Mouse (Mus musculus) heart, embryonic 13.5 days (tissue): Measurements from ENCODE around the gene Orm3. TPM values are rescaled to one million over a fixed set of nuclear protein-coding genes. Genes with fewer than 3 reads are reported as not detected.

Source experiments
- ATAC-seq: fragments of 200-750 bp; cut with Nextera tagmentation; 2 replicates; pipeline ENCODE4 v1.8.0; 2017; ENCODE audit warnings: moderate TSS enrichment; ENCODE audit not compliant: insufficient number of reproducible peaks, low FRiP score, low TSS enrichment; ENCODE audit errors: extremely low read depth
- H3K27ac ChIP-seq: fragments of 300-500 bp; sonication (generic); replicated peaks from 2 replicates; pipeline ENCODE4 v1.5.1; 2015; ENCODE audit warnings: moderate library complexity, mild to moderate bottlenecking, inconsistent platforms
- H3K27me3 ChIP-seq: fragments of 300-500 bp; sonication (generic); replicated peaks from 2 replicates; pipeline ENCODE4 v1.6.1; 2015; ENCODE audit warnings: mild to moderate bottlenecking, inconsistent platforms
- H3K36me3 ChIP-seq: fragments of 300-500 bp; sonication (generic); 2 replicates; pipeline ENCODE4 v1.6.1; 2015; ENCODE audit warnings: mild to moderate bottlenecking, inconsistent platforms
- H3K4me1 ChIP-seq: fragments of 300-500 bp; sonication (generic); 2 replicates; pipeline ENCODE4 v1.6.1; 2015; ENCODE audit warnings: inconsistent platforms
- H3K4me2 ChIP-seq: fragments of 300-500 bp; sonication (generic); 2 replicates; pipeline ENCODE4 v1.6.1; 2015; ENCODE audit warnings: inconsistent platforms, mild to moderate bottlenecking, moderate library complexity
- H3K4me3 ChIP-seq: fragments of 300-500 bp; sonication (generic); 2 replicates; pipeline ENCODE4 v1.5.1; 2015; ENCODE audit warnings: moderate library complexity, mild to moderate bottlenecking, inconsistent platforms
- H3K9ac ChIP-seq: fragments of 300-500 bp; sonication (generic); 2 replicates; pipeline ENCODE4 v1.6.1; 2015; ENCODE audit warnings: inconsistent platforms, mild to moderate bottlenecking, moderate library complexity
- H3K9me3 ChIP-seq: fragments of 300-500 bp; sonication (generic); 2 replicates; pipeline ENCODE4 v1.6.1; 2016; ENCODE audit warnings: inconsistent platforms
- WGBS: fragments of 180-500 bp; shearing (Covaris S2); methylation state at CpG from one replicate; pipeline ENCODE4 v1.1.7; 2015; ENCODE audit warnings: mixed read lengths; 5-methylcytosine and 5-hydroxymethylcytosine counted together
- polyA plus RNA-seq: library from polyadenylated mRNA; unstranded; fragments of >200 nt; fragmentation: Nextera tagmentation; extraction: Ambion mirVana; gene quantifications from 2 replicates; pipeline ENCODE4 v1.2.1, GENCODE M21; 2015

Orm3 gene
- polyA plus RNA-seq, 1 experiment from 2014 or later = not detected

GRCm38 (mm10) chr4:63371890-63372289 lies 15.9 kb downstream of the Orm3 start:
- ATAC-seq = no peak
- WGBS = 42% methylated on average over 3 of the region's 3 CpGs
- no peaks in the 10 kb centered on the region for H3K9me3 ChIP-seq
- no peak overlapping the region for H3K9ac ChIP-seq
- H3K4me2 ChIP-seq = no peak overlapping the region
- no peaks in the 10 kb centered on the region; the same call in 1 of the 2 replicates for H3K27me3 ChIP-seq
- H3K36me3 ChIP-seq = peaks cover 46% of the 10 kb centered on the region
- H3K4me3 ChIP-seq = no peak overlapping the region
- H3K4me1 ChIP-seq = 0 out of 2 replicates have a peak, but pooled peaks cover 3% of the 10 kb centered on the region
- H3K27ac ChIP-seq = no peak overlapping the region

- H3K9ac ChIP-seq = no peak overlapping the region
- no peaks in the 10 kb centered on the region for H3K9me3 ChIP-seq
- H3K4me2 ChIP-seq = no peak overlapping the region
- H3K4me3 ChIP-seq = no peak overlapping the region
- no peak for ATAC-seq
- H3K27me3 ChIP-seq = no peaks in the 10 kb centered on the region; the same call in 1 of the 2 replicates
- H3K36me3 ChIP-seq = peaks cover 53% of the 10 kb centered on the region
- 82% methylated on average over 8 of the region's 8 CpGs for WGBS
- H3K27ac ChIP-seq = no peak overlapping the region
- 0 out of 2 replicates have a peak, but pooled peaks cover 3% of the 10 kb centered on the region for H3K4me1 ChIP-seq
Measured at GRCm38 (mm10) chr4:63373404-63373803, 17.4 kb downstream of the Orm3 start.

GRCm38 (mm10) chr4:63374331-63374730 lies 18.4 kb downstream of the Orm3 start:
- Histone ChIP-seq H3K4me3 (no peak overlapping the region), H3K27me3 (no peaks in the 10 kb centered on the region; the same call in 1 of the 2 replicates), H3K9me3 (no peaks in the 10 kb centered on the region), H3K36me3 (peaks cover 57% of the 10 kb centered on the region), H3K4me2 (no peak overlapping the region), H3K9ac (no peak overlapping the region), H3K27ac (no peak overlapping the region), H3K4me1 (0 out of 2 replicates have a peak, but pooled peaks cover 3% of the 10 kb centered on the region)
- 64% methylated on average over 12 of the region's 12 CpGs for WGBS
- 0 out of 2 replicates have a peak, but pooled peaks have one; percentile 28 for ATAC-seq

GRCm38 (mm10) chr4:63375367-63375766 lies 19.4 kb downstream of the Orm3 start:
- peaks cover 65% of the 10 kb centered on the region for H3K36me3 ChIP-seq
- WGBS = 78% methylated on average over 1 of the region's 1 CpGs
- no peaks in the 10 kb centered on the region for H3K9me3 ChIP-seq
- 0 out of 2 replicates have a peak, but pooled peaks cover 3% of the 10 kb centered on the region for H3K4me1 ChIP-seq
- ATAC-seq = no peak
- no peak overlapping the region for H3K4me2 ChIP-seq
- no peak overlapping the region for H3K4me3 ChIP-seq
- no peak overlapping the region for H3K27ac ChIP-seq
- no peaks in the 10 kb centered on the region; the same call in 1 of the 2 replicates for H3K27me3 ChIP-seq
- H3K9ac ChIP-seq = no peak overlapping the region

DNA sequence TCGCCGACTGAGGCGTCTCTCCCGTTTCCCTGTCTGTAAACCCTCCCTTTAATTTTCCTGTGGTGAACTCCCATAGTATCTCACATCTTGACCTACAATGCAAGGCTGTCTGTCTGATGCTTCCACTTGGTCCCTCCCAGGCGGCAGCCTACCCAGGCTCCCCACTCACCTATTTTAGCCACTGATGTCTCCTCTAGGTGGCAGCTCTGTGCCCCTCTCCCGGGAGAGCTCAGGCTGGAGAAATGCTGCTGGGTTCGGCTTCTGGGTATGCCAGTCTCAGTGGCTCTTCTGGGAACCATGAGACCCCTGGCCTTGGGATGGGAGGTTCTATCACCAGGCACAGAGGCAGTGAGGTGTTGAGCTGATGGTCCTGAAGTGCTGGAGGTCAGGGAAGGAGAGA lies 21.5 kb downstream of the Orm3 start:
- WGBS = 66% methylated on average over 7 of the region's 7 CpGs
- 0 out of 2 replicates have a peak, but pooled peaks cover 3% of the 10 kb centered on the region for H3K4me1 ChIP-seq
- no peak for ATAC-seq
- no peak overlapping the region for H3K4me3 ChIP-seq
- H3K9ac ChIP-seq = no peak overlapping the region
- no peak overlapping the region for H3K4me2 ChIP-seq
- H3K27me3 ChIP-seq = no peaks in the 10 kb centered on the region
- no peak overlapping the region for H3K27ac ChIP-seq
- H3K9me3 ChIP-seq = no peaks in the 10 kb centered on the region
- H3K36me3 ChIP-seq = peaks cover 80% of the 10 kb centered on the region

DNA sequence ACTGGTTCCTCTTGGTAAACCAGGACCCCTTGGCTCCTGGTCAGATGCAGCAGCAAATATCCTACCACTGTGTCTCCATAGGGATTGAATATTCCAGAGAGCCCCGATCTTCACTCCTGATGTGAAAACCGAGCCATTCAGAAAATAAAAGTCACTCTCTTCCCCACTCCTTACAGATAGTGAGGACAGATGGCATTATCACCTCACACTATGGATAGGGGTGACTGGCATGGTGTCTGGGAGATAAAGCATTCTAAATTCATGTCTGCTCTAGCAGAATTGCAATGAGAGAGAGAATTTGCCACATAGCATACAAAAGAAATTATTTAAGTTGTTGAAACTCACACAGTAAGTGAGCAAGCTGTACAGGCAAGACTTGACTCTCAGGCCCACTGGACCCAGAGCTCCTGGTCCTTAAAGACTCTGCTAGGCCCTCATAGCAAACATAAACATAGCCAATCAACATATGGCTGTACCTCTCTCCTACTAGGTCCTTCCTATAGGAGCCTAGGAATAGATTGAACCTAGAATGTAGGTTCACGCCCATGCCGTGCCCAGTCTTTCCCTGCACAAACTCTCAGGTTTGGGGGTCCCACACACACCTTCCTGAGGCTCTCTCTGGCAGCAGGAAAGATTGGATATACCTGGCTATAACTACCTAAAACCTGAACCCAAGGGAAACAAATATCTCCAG lies 26.9 kb downstream of the Orm3 start:
- H3K4me1 ChIP-seq = no peaks in the 10 kb centered on the region
- 73% methylated on average over 4 of the region's 4 CpGs for WGBS
- no peak for ATAC-seq
- H3K9me3 ChIP-seq = no peaks in the 10 kb centered on the region
- no peak overlapping the region for H3K4me3 ChIP-seq
- no peak overlapping the region for H3K4me2 ChIP-seq
- no peaks in the 10 kb centered on the region for H3K27me3 ChIP-seq
- H3K36me3 ChIP-seq = peaks cover 58% of the 10 kb centered on the region
- no peak overlapping the region for H3K9ac ChIP-seq
- no peak overlapping the region for H3K27ac ChIP-seq

- no peaks in the 10 kb centered on the region for H3K27me3 ChIP-seq
- H3K9me3 ChIP-seq = no peaks in the 10 kb centered on the region
- H3K4me2 ChIP-seq = no peak overlapping the region
- 77% methylated on average over 12 of the region's 12 CpGs for WGBS
- H3K27ac ChIP-seq = no peak overlapping the region
- no peak overlapping the region for H3K9ac ChIP-seq
- H3K4me1 ChIP-seq = no peaks in the 10 kb centered on the region
- ATAC-seq = no peak
- no peak overlapping the region for H3K4me3 ChIP-seq
- peaks cover 52% of the 10 kb centered on the region for H3K36me3 ChIP-seq
Measured at GRCm38 (mm10) chr4:63383474-63383873, 27.5 kb downstream of the Orm3 start.

GRCm38 (mm10) chr4:63384262-63384661 lies 28.3 kb downstream of the Orm3 start:
- H3K9ac ChIP-seq = no peak overlapping the region
- no peak overlapping the region for H3K4me2 ChIP-seq
- no peak overlapping the region for H3K27ac ChIP-seq
- no peak for ATAC-seq
- no peak overlapping the region for H3K4me3 ChIP-seq
- peaks cover 5% of the 10 kb centered on the region for H3K4me1 ChIP-seq
- no peaks in the 10 kb centered on the region for H3K27me3 ChIP-seq
- no peaks in the 10 kb centered on the region for H3K9me3 ChIP-seq
- H3K36me3 ChIP-seq = peaks cover 44% of the 10 kb centered on the region
- WGBS = 87% methylated on average over 4 of the region's 4 CpGs

GRCm38 (mm10) chr4:63385253-63385652 lies 29.3 kb downstream of the Orm3 start:
- no peak overlapping the region for H3K4me3 ChIP-seq
- H3K9ac ChIP-seq = no peak overlapping the region
- H3K36me3 ChIP-seq = peaks cover 34% of the 10 kb centered on the region
- ATAC-seq = no peak
- H3K4me1 ChIP-seq = peaks cover 7% of the 10 kb centered on the region
- no peak overlapping the region for H3K27ac ChIP-seq
- no peaks in the 10 kb centered on the region for H3K9me3 ChIP-seq
- no peak overlapping the region for H3K4me2 ChIP-seq
- WGBS = 78% methylated on average over 3 of the region's 3 CpGs
- no peaks in the 10 kb centered on the region for H3K27me3 ChIP-seq

- Histone ChIP-seq H3K9ac (no peak overlapping the region), H3K4me3 (no peak overlapping the region), H3K4me2 (no peak overlapping the region), H3K36me3 (peaks cover 30% of the 10 kb centered on the region), H3K27me3 (no peaks in the 10 kb centered on the region), H3K4me1 (peaks cover 7% of the 10 kb centered on the region), H3K9me3 (no peaks in the 10 kb centered on the region), H3K27ac (no peak overlapping the region)
- WGBS = 74% methylated on average over 11 of the region's 11 CpGs
- no peak for ATAC-seq
Measured at GRCm38 (mm10) chr4:63385784-63386183, 29.8 kb downstream of the Orm3 start.

DNA sequence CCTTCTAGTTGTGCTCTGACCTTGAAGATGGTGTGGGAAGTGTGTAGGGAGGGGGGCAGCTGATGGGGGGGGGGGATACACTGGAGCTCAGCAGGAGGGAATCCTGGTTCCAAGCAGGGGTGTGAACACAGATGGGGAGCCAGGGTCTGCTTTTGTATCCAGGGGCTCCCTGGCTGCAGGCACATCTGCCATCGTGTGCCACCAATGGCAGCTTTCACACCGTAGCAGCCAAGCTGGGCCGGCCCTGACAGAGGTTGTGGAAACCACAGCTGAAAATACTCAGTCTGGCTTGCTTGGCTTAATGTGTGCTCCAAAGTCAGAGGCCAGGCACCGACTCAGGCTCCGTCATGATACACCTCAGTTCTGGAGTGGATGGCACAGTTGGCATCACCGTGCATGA lies 32.1 kb downstream of the Orm3 start:
- Histone ChIP-seq H3K4me2 (no peak overlapping the region), H3K36me3 (peaks cover 13% of the 10 kb centered on the region; the same call in 1 of the 2 replicates), H3K4me1 (peaks cover 18% of the 10 kb centered on the region), H3K27ac (no peak overlapping the region), H3K4me3 (no peak overlapping the region), H3K27me3 (no peaks in the 10 kb centered on the region), H3K9me3 (no peaks in the 10 kb centered on the region), H3K9ac (no peak overlapping the region)
- 78% methylated on average over 6 of the region's 6 CpGs for WGBS
- no peak for ATAC-seq
